ENCODE assay signal across 8 mouse cellular contexts in the genomic region with DNA sequence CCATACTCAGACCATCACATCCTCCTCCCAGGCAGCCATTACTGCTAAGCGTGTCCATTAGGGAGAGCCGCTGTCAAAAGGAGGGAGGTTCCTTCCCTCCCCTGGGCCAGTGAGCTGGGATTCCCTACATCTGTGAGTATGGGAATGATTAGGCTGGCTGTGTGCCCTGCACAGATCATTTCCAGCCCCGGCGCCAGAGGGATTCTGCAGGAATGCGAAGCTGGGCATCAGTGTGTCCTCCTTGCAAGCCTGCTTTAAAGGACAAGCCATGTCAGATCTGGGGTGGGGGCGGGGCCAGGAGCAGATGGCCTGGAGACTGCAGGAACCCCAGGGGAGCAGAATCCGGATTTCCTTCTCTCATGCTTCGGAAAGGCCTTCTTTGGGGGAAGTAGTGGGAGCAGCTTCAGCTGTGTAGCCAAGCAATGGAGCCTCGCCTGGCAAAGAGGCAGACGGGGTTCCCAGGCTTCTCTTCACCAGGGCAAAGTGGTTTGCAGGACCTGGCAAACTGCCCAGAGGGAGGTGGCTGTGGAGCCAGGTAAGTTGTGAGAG. TPM values are rescaled to one million over a fixed set of nuclear protein-coding genes. Genes with fewer than 3 reads are reported as not detected.
DNase-seq lines count a peak whose midpoint lies in the region; ATAC-seq and TF ChIP-seq lines count a peak whose summit lies in the region.
"Had no signal": no experiment of that assay in that cellular context is flagged by ENCODE, and none has a peak within 500 bp of the region (broad histone marks: within the 10 kb centered on the region; RNA-seq: fewer than 3 reads in every experiment).

No protein-coding gene starts in this region.

- 0 out of 2 replicates have a peak overlapping the region, but pooled peaks have one; percentile 15 for H3K4me3 ChIP-seq in brown adipose tissue, adult 24 weeks (ENCODE audit: insufficient read depth, low read depth, low read length)
- H3K4me3 ChIP-seq in heart, adult 2 months = peak overlapping the region; percentile 19; the same call in 1 of the 2 replicates
- no peak overlapping the region for H3K4me3 ChIP-seq in liver, adult 2 months (ENCODE audit: insufficient read depth, low read depth, low read length)
- no peak overlapping the region for H3K4me3 ChIP-seq in neural tube, embryonic 15.5 days (replicated peaks)
- H3K4me3 ChIP-seq: erythroblast, embryonic 14.5 days had no signal

- H3K4me1 ChIP-seq in brown adipose tissue, adult 24 weeks (ENCODE audit: control insufficient read depth, insufficient read depth, insufficient read length, low read length) = peaks cover 5% of the 10 kb centered on the region; the same call in 1 of the 2 replicates
- peaks cover 7% of the 10 kb centered on the region for H3K4me1 ChIP-seq in heart, adult 2 months (ENCODE audit: control insufficient read depth, insufficient read depth, low read length)
- H3K4me1 ChIP-seq in liver, adult 2 months (ENCODE audit: control insufficient read depth, insufficient read depth, low read length) = no peaks in the 10 kb centered on the region
- peaks cover 8% of the 10 kb centered on the region for H3K4me1 ChIP-seq in neural tube, embryonic 15.5 days

- no peak for TF ChIP-seq EP300 in heart, adult 2 months (IDR thresholded peaks at IDR 0.05; ENCODE audit: insufficient read depth, low read depth, low read length)

- H3K9me3 ChIP-seq in neural tube, embryonic 15.5 days (replicated peaks) = no peaks in the 10 kb centered on the region

- no peak overlapping the region for H3K27ac ChIP-seq in brown adipose tissue, adult 24 weeks (replicated peaks; ENCODE audit: low read depth, low read length)
- peak overlapping the region; percentile 38 for H3K27ac ChIP-seq in heart, adult 2 months
- H3K27ac ChIP-seq in liver, adult 2 months (replicated peaks; ENCODE audit: insufficient read depth, low read depth, low read length) = no peak overlapping the region
- peak overlapping the region; percentile 28; the same call in 1 of the 2 replicates for H3K27ac ChIP-seq in neural tube, embryonic 15.5 days (replicated peaks)

- no peak for ATAC-seq in neural tube, embryonic 15.5 days (ENCODE audit: low FRiP score)

- H3K4me2 ChIP-seq in neural tube, embryonic 15.5 days = peak overlapping the region; percentile 39

- TF ChIP-seq CTCF in heart, adult 2 months (IDR thresholded peaks at IDR 0.05) = no peak
- TF ChIP-seq CTCF in liver, adult 2 months (IDR thresholded peaks at IDR 0.05; ENCODE audit: low read depth, low read length) = no peak

- intact Hi-C loops in heart, adult 2 months (cut with DNase I) = no loop called here

- H3K27me3 ChIP-seq in heart, adult 2 months (ENCODE audit: control insufficient read depth, insufficient read depth, low read length) = no peaks in the 10 kb centered on the region
- H3K27me3 ChIP-seq in liver, adult 2 months (ENCODE audit: control insufficient read depth, insufficient read depth, low read length) = no peaks in the 10 kb centered on the region
- H3K27me3 ChIP-seq in neural tube, embryonic 15.5 days (replicated peaks) = no peaks in the 10 kb centered on the region

- no peaks in the 10 kb centered on the region for H3K79me2 ChIP-seq in heart, adult 2 months (replicated peaks; ENCODE audit: control insufficient read depth, insufficient read depth, low read length)
- no peaks in the 10 kb centered on the region for H3K79me2 ChIP-seq in liver, adult 2 months (ENCODE audit: control insufficient read depth, insufficient read depth, low read length)

- no peaks in the 10 kb centered on the region for H3K36me3 ChIP-seq in heart, adult 2 months (ENCODE audit: control insufficient read depth, insufficient read depth, low read length)
- H3K36me3 ChIP-seq in liver, adult 2 months (ENCODE audit: control insufficient read depth, insufficient read depth, low read length) = no peaks in the 10 kb centered on the region
- no peaks in the 10 kb centered on the region for H3K36me3 ChIP-seq in neural tube, embryonic 15.5 days

- 10% methylated on average over 10 of the region's 10 CpGs for WGBS in heart, adult 2 months
- WGBS in liver, adult 2 months = 41% methylated on average over 10 of the region's 10 CpGs
- WGBS in neural tube, embryonic 15.5 days = 24% methylated on average over 10 of the region's 10 CpGs

- DNase-seq in embryo, embryonic 11 days = peak; percentile 81
- peak; percentile 62 to 69 for DNase-seq in heart, adult 2 months
- DNase-seq in kidney, adult 18-20 months = peak; percentile 56
- DNase-seq in liver, adult 2 months (ENCODE audit: extremely low read depth, low read depth, low spot score) = peak; percentile 16
- no peak for DNase-seq in spleen, adult 12 weeks (ENCODE audit: low spot score)

- TF ChIP-seq POLR2A in heart, adult 2 months (IDR thresholded peaks at IDR 0.05; ENCODE audit: insufficient read depth, low read depth, low read length) = no peak
- TF ChIP-seq POLR2A in liver, adult 2 months (IDR thresholded peaks at IDR 0.05; ENCODE audit: extremely low read depth, insufficient read depth, low read length) = no peak

- no peak overlapping the region for H3K9ac ChIP-seq in heart, adult 2 months (ENCODE audit: low read depth, low read length)
- H3K9ac ChIP-seq in liver, adult 2 months (ENCODE audit: low read depth, low read length) = no peak overlapping the region
- no peak overlapping the region for H3K9ac ChIP-seq in neural tube, embryonic 15.5 days (replicated peaks)

RNA-seq across cellular contexts. Expression of gene Dlg1, which starts 45.3 kb away (rescaled TPM):
- polyA plus RNA-seq in brown adipose tissue, adult 24 weeks (2012; ENCODE audit: insufficient read depth, insufficient read length, missing spikeins) = 34.2 and 34.6 TPM in 2 replicates
- 10 to 100 TPM; 56.2 to 61.9 TPM for total RNA-seq in heart, adult 2 months (2021)
- polyA plus RNA-seq in heart, adult 2 months (2012; rRNA removed) = 14.9 and 36.5 TPM in 2 replicates
- 42.7 and 52.4 TPM in 2 replicates for total RNA-seq in liver, adult 2 months (2014; rRNA removed)
- 9.5 and 10.8 TPM in 2 replicates for polyA plus RNA-seq in liver, adult 2 months (2012; rRNA removed)
- 13.0 and 15.5 TPM in 2 replicates for polyA plus RNA-seq in neural tube, embryonic 15.5 days (2015; fragmentation: Nextera tagmentation; extraction: Ambion mirVana)

Comparison
In these comparisons a context has a peak if more than half of its experiments do, and no peak if none do; other contexts are left out.
1. H3K27ac ChIP-seq: peak in heart, adult 2 months (single experiment) and neural tube, embryonic 15.5 days (single experiment); none in brown adipose tissue, adult 24 weeks (single experiment) and liver, adult 2 months (single experiment).
2. H3K4me3 ChIP-seq: peak in brown adipose tissue, adult 24 weeks (single experiment) and heart, adult 2 months (single experiment); none in liver, adult 2 months (single experiment) and neural tube, embryonic 15.5 days (single experiment).